Mouse (Mus musculus) heart, postnatal 0 days (tissue): ENCODE data around the gene Phldb3.

ENCODE experiments used
- CTCF ChIP-seq: IDR thresholded peaks from 2 replicates; pipeline ENCODE4 v1.5.1; 2016; ENCODE audit warnings: antibody characterized with exemption, control low read depth, low read depth
- EP300 ChIP-seq: IDR thresholded peaks from 2 replicates; pipeline ENCODE4 v1.6.1; 2016; ENCODE audit warnings: antibody characterized with exemption, low read depth

DNA sequence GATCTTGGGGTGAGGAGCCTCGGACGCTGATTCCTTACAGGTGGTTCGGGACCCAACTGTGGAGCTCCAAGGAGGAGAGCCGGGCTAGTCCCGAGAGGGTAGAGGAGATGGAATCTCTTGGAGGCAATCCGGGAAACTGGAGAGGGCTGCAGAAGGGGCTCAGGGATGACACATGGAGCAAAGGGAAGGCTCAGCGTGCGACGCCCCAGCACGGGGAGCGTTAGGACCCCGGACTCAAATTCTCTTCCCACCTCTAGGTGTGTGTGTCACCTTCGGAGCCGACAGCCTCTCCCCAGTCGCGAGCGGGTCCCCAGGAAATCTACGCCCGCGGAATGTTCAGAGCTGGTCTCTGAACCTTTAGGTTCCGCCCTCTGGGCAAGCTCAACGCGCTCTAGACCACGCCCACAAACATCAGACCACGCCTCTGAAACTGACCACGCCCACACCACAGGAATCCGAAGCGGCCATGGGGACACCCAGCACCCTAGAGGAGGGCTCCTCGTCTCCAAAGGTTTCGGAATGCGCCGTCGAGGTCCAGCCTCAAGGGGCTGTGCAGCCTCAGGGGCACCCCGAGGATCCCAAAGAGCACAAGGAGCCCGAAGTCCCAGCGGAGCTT lies 424 bp downstream of the Phldb3 start:
- TF ChIP-seq CTCF: no peak
- TF ChIP-seq EP300: no peak
